Mouse (Mus musculus): Measurements from ENCODE around the gene Chd3.

DNA sequence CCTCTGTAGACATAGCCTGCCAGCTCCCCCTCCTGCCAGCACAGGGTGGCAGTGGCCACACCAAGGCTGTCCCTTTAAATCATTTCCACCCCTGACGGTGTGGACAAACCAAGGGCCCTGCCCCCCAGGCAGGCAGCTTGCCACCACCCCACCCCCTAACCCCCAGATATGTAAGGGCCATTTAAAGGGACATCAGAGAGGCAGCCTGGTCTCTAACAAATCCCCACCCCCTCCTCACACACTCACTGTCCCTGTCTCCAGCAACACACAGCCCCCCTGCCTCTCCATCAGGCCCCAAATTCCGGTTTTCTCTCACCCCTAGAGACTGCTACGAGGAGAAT is 46.1 kb upstream of the Chd3 start:
- TF ChIP-seq CTCF (IDR thresholded peaks at IDR 0.05; ENCODE audit: low read depth) (no peak), EP300 (IDR thresholded peaks at IDR 0.05; ENCODE audit: low read depth) (no peak)

All from liver, embryonic 14.5 days (tissue).